Mouse (Mus musculus) ES-E14 (cell line): Measurements from ENCODE around the gene Ctnnd2.

Experiments
- CHD2 ChIP-seq: IDR thresholded peaks from 2 replicates; pipeline ENCODE4 v1.6.1; 2014; ENCODE audit warnings: mild to moderate bottlenecking, low read depth, low read length, inconsistent platforms
- HCFC1 ChIP-seq: IDR thresholded peaks from 2 replicates; pipeline ENCODE4 v1.6.1; 2012; ENCODE audit warnings: low read length, inconsistent platforms, borderline replicate concordance; ENCODE audit not compliant: insufficient read depth
- MAFK ChIP-seq: IDR thresholded peaks from 2 replicates; pipeline ENCODE4 v1.6.1; 2014; ENCODE audit warnings: mild to moderate bottlenecking, low read depth, low read length, inconsistent platforms; ENCODE audit not compliant: insufficient read depth
- ZC3H11A ChIP-seq: IDR thresholded peaks from 2 replicates; pipeline ENCODE4 v1.6.1; 2012; ENCODE audit warnings: low read depth, mild to moderate bottlenecking, inconsistent platforms, low read length, borderline replicate concordance
- ZNF384 ChIP-seq: IDR thresholded peaks from 2 replicates; pipeline ENCODE4 v1.6.1; 2012; ENCODE audit warnings: low read depth, low read length, inconsistent platforms

DNA sequence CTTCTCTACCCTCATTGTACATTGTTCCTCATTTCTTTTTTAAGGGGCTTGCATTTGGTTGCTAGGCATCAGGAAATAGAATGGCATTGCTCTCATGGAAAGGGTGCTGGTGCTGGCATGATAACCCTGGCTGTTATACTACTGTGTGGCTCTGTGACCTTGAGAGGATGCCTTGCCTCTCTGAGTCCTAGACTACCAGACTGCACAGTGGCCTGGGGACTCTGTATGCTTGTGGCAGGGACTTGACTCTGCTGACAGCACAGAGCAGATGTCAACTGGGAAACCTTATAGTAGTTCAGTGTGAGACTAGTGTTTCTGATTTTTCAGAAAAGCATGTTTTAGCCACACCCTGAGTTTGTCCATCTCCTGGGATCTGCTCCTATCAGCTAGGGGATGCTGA lies 608.6 kb downstream of the Ctnnd2 start:
- TF ChIP-seq ZNF384 (no peak), HCFC1 (no peak), CHD2 (no peak), ZC3H11A (no peak), MAFK (no peak)
